Mouse (Mus musculus): ENCODE data around the gene Srms. TPM values are rescaled to one million over a fixed set of nuclear protein-coding genes. Genes with fewer than 3 reads are reported as not detected.

The Srms gene
- polyA plus RNA-seq, 1 experiment from 2014 or later = 0.12 TPM

GRCm38 (mm10) chr2:181212389-181213020 is 480 bp downstream of the Srms start:
- 3% methylated on average over 34 of the region's 34 CpGs for whole genome bisulfite sequencing
- Histone ChIP-seq H3K4me1 (replicated peaks; ENCODE audit: control insufficient read depth, insufficient read depth, low read length) (peaks cover 9% of the 10 kb centered on the region; the same call in 1 of the 2 replicates), H3K4me2 (ENCODE audit: low read depth, low read length, severe bottlenecking) (peak overlapping the region; percentile 48), H3K4me3 (ENCODE audit: low read depth, low read length) (peak overlapping the region; percentile 22), H3K9ac (ENCODE audit: low read length) (no peak overlapping the region; the same call in 1 of the 2 replicates), H3K36me3 (ENCODE audit: control insufficient read depth, insufficient read depth, low read length) (no peaks in the 10 kb centered on the region), H3K27me3 (ENCODE audit: control insufficient read depth, insufficient read depth, low read length) (peaks cover 30% of the 10 kb centered on the region), H3K27ac (ENCODE audit: low read depth, low read length) (no peak overlapping the region), H3K9me3 (ENCODE audit: control insufficient read depth, low read length) (no peaks in the 10 kb centered on the region)
- ATAC-seq (replicated peaks; ENCODE audit: low FRiP score) (no peak; the same call in 1 of the 2 replicates), DNase-seq (ENCODE audit: low spot score) (no peak)

DNA sequence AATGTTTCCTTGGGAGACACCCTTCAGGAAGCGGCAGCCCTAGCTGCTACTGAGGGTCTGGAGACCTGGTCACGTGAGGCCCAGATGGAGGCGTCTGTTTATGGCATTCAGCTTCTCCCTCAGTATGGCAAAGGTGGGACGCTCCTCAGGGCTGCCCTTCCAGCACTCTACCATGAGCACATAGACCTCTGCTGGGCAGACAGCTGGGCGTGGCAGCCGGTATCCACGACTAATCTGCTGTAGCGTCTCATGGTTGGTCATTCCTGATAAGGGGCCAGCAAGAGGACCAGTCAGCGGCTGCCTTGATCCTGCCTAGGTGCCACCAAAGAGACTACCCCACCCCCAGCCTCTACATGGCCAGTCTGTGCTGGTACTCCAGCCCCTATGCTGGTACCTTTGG is 6.9 kb downstream of the Srms start:
- Histone ChIP-seq H3K27me3 (ENCODE audit: control insufficient read depth, insufficient read depth, low read length) (peaks cover 2% of the 10 kb centered on the region), H3K4me3 (ENCODE audit: low read depth, low read length) (no peak overlapping the region), H3K4me2 (ENCODE audit: low read depth, low read length, severe bottlenecking) (no peak overlapping the region), H3K27ac (ENCODE audit: low read depth, low read length) (no peak overlapping the region), H3K9me3 (ENCODE audit: control insufficient read depth, low read length) (no peaks in the 10 kb centered on the region), H3K36me3 (ENCODE audit: control insufficient read depth, insufficient read depth, low read length) (no peaks in the 10 kb centered on the region), H3K9ac (ENCODE audit: low read length) (no peak overlapping the region), H3K4me1 (replicated peaks; ENCODE audit: control insufficient read depth, insufficient read depth, low read length) (no peaks in the 10 kb centered on the region)
- WGBS = 87% methylated on average over 9 of the region's 9 CpGs
- ATAC-seq (replicated peaks; ENCODE audit: low FRiP score) (no peak), DNase-seq (ENCODE audit: low spot score) (no peak)

GRCm38 (mm10) chr2:181205678-181206077 is 7.3 kb downstream of the Srms start:
- Histone ChIP-seq H3K27ac (ENCODE audit: low read depth, low read length) (no peak overlapping the region), H3K27me3 (ENCODE audit: control insufficient read depth, insufficient read depth, low read length) (no peaks in the 10 kb centered on the region), H3K4me2 (ENCODE audit: low read depth, low read length, severe bottlenecking) (no peak overlapping the region), H3K4me1 (replicated peaks; ENCODE audit: control insufficient read depth, insufficient read depth, low read length) (no peaks in the 10 kb centered on the region), H3K4me3 (ENCODE audit: low read depth, low read length) (no peak overlapping the region), H3K36me3 (ENCODE audit: control insufficient read depth, insufficient read depth, low read length) (no peaks in the 10 kb centered on the region), H3K9me3 (ENCODE audit: control insufficient read depth, low read length) (no peaks in the 10 kb centered on the region), H3K9ac (ENCODE audit: low read length) (no peak overlapping the region)
- ATAC-seq (replicated peaks; ENCODE audit: low FRiP score) (no peak), DNase-seq (ENCODE audit: low spot score) (no peak)
- WGBS = 93% methylated on average over 5 of the region's 5 CpGs

DNA sequence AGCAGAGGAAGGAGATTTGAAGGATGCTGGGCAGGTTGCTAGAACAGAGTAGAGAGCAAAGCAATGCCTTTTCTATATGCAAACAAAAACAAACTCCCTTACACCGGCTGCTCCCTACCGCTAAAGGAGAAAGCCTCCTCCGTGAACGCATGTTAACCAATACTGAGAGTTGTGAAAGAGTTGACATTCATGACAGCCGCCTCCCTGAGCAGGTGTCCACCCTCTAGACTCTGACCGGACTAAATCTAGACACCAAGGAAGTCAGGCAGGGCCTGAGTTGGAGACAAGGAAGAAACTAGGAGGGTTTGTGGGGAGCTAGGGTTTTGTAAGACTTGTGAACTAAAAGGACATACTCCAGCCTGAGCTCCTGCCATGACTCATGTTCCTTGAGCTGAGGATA is 10.1 kb downstream of the Srms start:
- no peaks in the 10 kb centered on the region for H3K27me3 ChIP-seq (ENCODE audit: control insufficient read depth, insufficient read depth, low read length)
- no peaks in the 10 kb centered on the region for H3K4me1 ChIP-seq (replicated peaks; ENCODE audit: control insufficient read depth, insufficient read depth, low read length)
- H3K4me2 ChIP-seq (ENCODE audit: low read depth, low read length, severe bottlenecking) = no peak overlapping the region
- DNase-seq (ENCODE audit: low spot score) (no peak), ATAC-seq (replicated peaks; ENCODE audit: low FRiP score) (no peak)
- H3K4me3 ChIP-seq (ENCODE audit: low read depth, low read length) = no peak overlapping the region
- WGBS = 80% methylated on average over 6 of the region's 6 CpGs
- no peak overlapping the region for H3K9ac ChIP-seq (ENCODE audit: low read length)
- no peaks in the 10 kb centered on the region for H3K9me3 ChIP-seq (ENCODE audit: control insufficient read depth, low read length)
- H3K27ac ChIP-seq (ENCODE audit: low read depth, low read length) = no peak overlapping the region
- H3K36me3 ChIP-seq (ENCODE audit: control insufficient read depth, insufficient read depth, low read length) = no peaks in the 10 kb centered on the region

GRCm38 (mm10) chr2:181202422-181202821 is 10.6 kb downstream of the Srms start, which contains the start of gene Ptk6:
Gene Ptk6 (minus strand): TSS chr2:181202789.
- whole genome bisulfite sequencing = 90% methylated on average over 3 of the region's 3 CpGs
- no peak for ATAC-seq (replicated peaks; ENCODE audit: low FRiP score)

GRCm38 (mm10) chr2:181201606-181202005 is 11.4 kb downstream of the Srms start:
- no peak overlapping the region for H3K4me2 ChIP-seq (ENCODE audit: low read depth, low read length, severe bottlenecking)
- DNase-seq (ENCODE audit: low spot score) (no peak), ATAC-seq (replicated peaks; ENCODE audit: low FRiP score) (no peak)
- H3K4me3 ChIP-seq (ENCODE audit: low read depth, low read length) = no peak overlapping the region
- no peak overlapping the region for H3K27ac ChIP-seq (ENCODE audit: low read depth, low read length)
- H3K9me3 ChIP-seq (ENCODE audit: control insufficient read depth, low read length) = no peaks in the 10 kb centered on the region
- H3K27me3 ChIP-seq (ENCODE audit: control insufficient read depth, insufficient read depth, low read length) = no peaks in the 10 kb centered on the region
- WGBS = 72% methylated on average over 3 of the region's 3 CpGs
- H3K9ac ChIP-seq (ENCODE audit: low read length) = no peak overlapping the region
- no peaks in the 10 kb centered on the region for H3K4me1 ChIP-seq (replicated peaks; ENCODE audit: control insufficient read depth, insufficient read depth, low read length)
- H3K36me3 ChIP-seq (ENCODE audit: control insufficient read depth, insufficient read depth, low read length) = no peaks in the 10 kb centered on the region

More at GRCm38 (mm10) chr2:181202422-181202821, 10.6 kb downstream of the Srms start, which contains the start of gene Ptk6:
- Histone ChIP-seq H3K4me1 (replicated peaks; ENCODE audit: control insufficient read depth, insufficient read depth, low read length) (no peaks in the 10 kb centered on the region), H3K27me3 (ENCODE audit: control insufficient read depth, insufficient read depth, low read length) (no peaks in the 10 kb centered on the region), H3K4me2 (ENCODE audit: low read depth, low read length, severe bottlenecking) (no peak within 1 kb of the TSS), H3K4me3 (ENCODE audit: low read depth, low read length) (no peak within 1 kb of the TSS), H3K27ac (ENCODE audit: low read depth, low read length) (no peak within 1 kb of the TSS), H3K9me3 (ENCODE audit: control insufficient read depth, low read length) (no peaks in the 10 kb centered on the region), H3K36me3 (ENCODE audit: control insufficient read depth, insufficient read depth, low read length) (no peaks in the 10 kb centered on the region), H3K9ac (ENCODE audit: low read length) (no peak within 1 kb of the TSS)
- no peak for DNase-seq (ENCODE audit: low spot score)

DNA sequence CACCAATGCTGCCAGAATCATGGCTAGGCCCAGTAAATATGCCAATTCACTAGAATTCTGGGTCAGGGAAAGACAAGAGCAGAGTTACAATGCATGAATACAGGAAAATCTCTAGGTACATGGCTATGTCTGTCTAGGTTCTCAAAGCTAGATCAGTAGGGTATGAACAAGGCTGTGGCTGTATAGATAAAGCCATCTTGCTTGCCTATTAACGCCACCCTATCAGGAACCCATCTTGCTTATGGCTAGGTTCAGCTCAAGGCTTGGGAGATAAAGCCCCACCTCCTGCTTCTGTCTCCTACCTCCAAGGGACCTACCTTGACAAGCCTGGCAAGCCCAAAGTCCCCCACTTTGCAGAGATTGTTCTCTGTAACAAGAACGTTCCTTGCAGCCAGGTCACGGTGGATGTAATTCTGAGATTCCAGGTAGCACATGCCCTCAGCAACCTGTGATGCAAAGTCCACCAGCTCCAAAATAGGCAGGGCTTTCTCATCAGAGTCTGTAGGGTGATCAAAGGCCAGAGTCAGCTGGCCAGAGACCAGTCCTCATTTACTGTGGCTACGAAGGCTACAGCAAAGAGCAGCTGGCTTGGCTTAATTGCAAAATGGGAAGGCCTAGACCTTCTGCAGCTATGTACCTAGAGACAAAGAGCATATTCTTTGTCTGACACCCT is 16.2 kb downstream of the Srms start:
- DNase-seq (ENCODE audit: low spot score) (no peak), ATAC-seq (replicated peaks; ENCODE audit: low FRiP score) (no peak)
- Histone ChIP-seq H3K27me3 (ENCODE audit: control insufficient read depth, insufficient read depth, low read length) (no peaks in the 10 kb centered on the region), H3K27ac (ENCODE audit: low read depth, low read length) (no peak overlapping the region), H3K9me3 (ENCODE audit: control insufficient read depth, low read length) (no peaks in the 10 kb centered on the region), H3K4me2 (ENCODE audit: low read depth, low read length, severe bottlenecking) (no peak overlapping the region), H3K4me3 (ENCODE audit: low read depth, low read length) (no peak overlapping the region), H3K9ac (ENCODE audit: low read length) (no peak overlapping the region), H3K36me3 (ENCODE audit: control insufficient read depth, insufficient read depth, low read length) (no peaks in the 10 kb centered on the region), H3K4me1 (replicated peaks; ENCODE audit: control insufficient read depth, insufficient read depth, low read length) (no peaks in the 10 kb centered on the region)
- WGBS = 91% methylated on average over 4 of the region's 4 CpGs

- WGBS = 82% methylated on average over 3 of the region's 3 CpGs
- Histone ChIP-seq H3K4me2 (ENCODE audit: low read depth, low read length, severe bottlenecking) (no peak overlapping the region), H3K27me3 (ENCODE audit: control insufficient read depth, insufficient read depth, low read length) (no peaks in the 10 kb centered on the region), H3K36me3 (ENCODE audit: control insufficient read depth, insufficient read depth, low read length) (no peaks in the 10 kb centered on the region), H3K9ac (ENCODE audit: low read length) (no peak overlapping the region), H3K9me3 (ENCODE audit: control insufficient read depth, low read length) (no peaks in the 10 kb centered on the region), H3K27ac (ENCODE audit: low read depth, low read length) (no peak overlapping the region), H3K4me3 (ENCODE audit: low read depth, low read length) (no peak overlapping the region), H3K4me1 (replicated peaks; ENCODE audit: control insufficient read depth, insufficient read depth, low read length) (peaks cover 3% of the 10 kb centered on the region)
- no peak for ATAC-seq (replicated peaks; ENCODE audit: low FRiP score)
- no peak for DNase-seq (ENCODE audit: low spot score)
Observed at GRCm38 (mm10) chr2:181193044-181193443, 19.9 kb downstream of the Srms start.

DNA sequence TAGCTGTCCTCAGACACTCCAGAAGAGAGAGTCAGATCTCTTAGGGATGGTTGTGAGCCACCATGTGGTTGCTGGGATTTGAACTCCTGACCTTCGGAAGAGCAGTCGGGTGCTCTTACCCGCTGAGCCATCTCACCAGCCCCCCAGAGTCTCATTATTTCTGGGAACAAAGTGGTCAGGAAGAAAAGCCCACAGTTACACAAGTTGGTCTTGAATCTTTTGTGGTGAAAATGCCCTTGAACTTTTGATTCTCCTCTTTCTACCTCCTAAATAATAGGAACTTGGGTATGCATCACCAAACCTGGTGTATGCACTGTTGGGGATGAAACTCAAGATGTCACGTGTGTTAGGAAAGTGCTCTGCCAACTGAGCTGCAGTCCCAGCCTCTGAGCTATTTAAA is 21.0 kb downstream of the Srms start:
- Histone ChIP-seq H3K4me2 (ENCODE audit: low read depth, low read length, severe bottlenecking) (no peak overlapping the region), H3K9ac (ENCODE audit: low read length) (no peak overlapping the region), H3K27ac (ENCODE audit: low read depth, low read length) (no peak overlapping the region), H3K9me3 (ENCODE audit: control insufficient read depth, low read length) (no peaks in the 10 kb centered on the region), H3K4me1 (replicated peaks; ENCODE audit: control insufficient read depth, insufficient read depth, low read length) (peaks cover 3% of the 10 kb centered on the region), H3K27me3 (ENCODE audit: control insufficient read depth, insufficient read depth, low read length) (no peaks in the 10 kb centered on the region), H3K36me3 (ENCODE audit: control insufficient read depth, insufficient read depth, low read length) (no peaks in the 10 kb centered on the region), H3K4me3 (ENCODE audit: low read depth, low read length) (no peak overlapping the region)
- DNase-seq (ENCODE audit: low spot score) (no peak), ATAC-seq (replicated peaks; ENCODE audit: low FRiP score) (no peak)
- 72% methylated on average over 4 of the region's 4 CpGs for WGBS

Measured in forebrain, embryonic 11.5 days (tissue).